Mouse (Mus musculus) forelimb bud, embryonic 11.5 days (tissue): Measurements from ENCODE around the gene H2-DMb2.

Experiments used
- DNase-seq: peaks from one replicate; pipeline ENCODE4 v3.0.0-alpha.2; 2012; ENCODE audit warnings: low read depth, low spot score

H2-DMb2 gene

GRCm38 (mm10) chr17:34118113-34118872 is 24.8 kb upstream of the H2-DMb2 start:
- DNase-seq = peak; percentile 30

GRCm38 (mm10) chr17:34118873-34119248 is 24.2 kb upstream of the H2-DMb2 start:
- DNase-seq = no peak

GRCm38 (mm10) chr17:34119249-34120179 is 23.6 kb upstream of the H2-DMb2 start, which contains the start of gene H2-DMa:
Gene H2-DMa (plus strand): TSS chr17:34119541.
- DNase-seq = peak; percentile 99

GRCm38 (mm10) chr17:34120180-34120723 is 22.9 kb upstream of the H2-DMb2 start:
- DNase-seq = peak; percentile 83

GRCm38 (mm10) chr17:34120814-34121171 is 22.3 kb upstream of the H2-DMb2 start:
- no peak for DNase-seq

- peak; percentile 92 for DNase-seq
Measured at GRCm38 (mm10) chr17:34121172-34121878, 21.8 kb upstream of the H2-DMb2 start.

- peak; percentile 77 for DNase-seq
Measured at GRCm38 (mm10) chr17:34121879-34122187, 21.3 kb upstream of the H2-DMb2 start.

- DNase-seq = peak; percentile 96
Measured at GRCm38 (mm10) chr17:34122188-34122984, 20.7 kb upstream of the H2-DMb2 start, which contains the start of gene Brd2. Gene Brd2 (minus strand): TSS chr17:34122634.

- DNase-seq = no peak
Measured at GRCm38 (mm10) chr17:34123111-34123510, 20.0 kb upstream of the H2-DMb2 start.

GRCm38 (mm10) chr17:34123518-34123917 is 19.6 kb upstream of the H2-DMb2 start:
- DNase-seq = no peak

- DNase-seq = no peak
Measured at GRCm38 (mm10) chr17:34124649-34125048, 18.5 kb upstream of the H2-DMb2 start.

GRCm38 (mm10) chr17:34126826-34127420 is 16.2 kb upstream of the H2-DMb2 start:
- DNase-seq = no peak

- DNase-seq = no peak
Measured at GRCm38 (mm10) chr17:34127475-34127874, 15.6 kb upstream of the H2-DMb2 start.

GRCm38 (mm10) chr17:34128264-34128937 is 14.7 kb upstream of the H2-DMb2 start:
- no peak for DNase-seq

GRCm38 (mm10) chr17:34128944-34129791 is 13.9 kb upstream of the H2-DMb2 start:
- no peak for DNase-seq

- DNase-seq = no peak
Measured at GRCm38 (mm10) chr17:34130073-34130947, 12.8 kb upstream of the H2-DMb2 start.

- DNase-seq = no peak
Measured at GRCm38 (mm10) chr17:34131911-34132310, 11.2 kb upstream of the H2-DMb2 start.

- DNase-seq = no peak
Measured at GRCm38 (mm10) chr17:34133289-34133688, 9.8 kb upstream of the H2-DMb2 start.
